Mouse (Mus musculus): ENCODE measurements at regions not wholly inside any gene's neighbourhood (a gene's known extent, or its start where the extent isn't known, plus 50 kb on each side); places are given as distances from the start of the nearest gene placed in this dataset.

DNA sequence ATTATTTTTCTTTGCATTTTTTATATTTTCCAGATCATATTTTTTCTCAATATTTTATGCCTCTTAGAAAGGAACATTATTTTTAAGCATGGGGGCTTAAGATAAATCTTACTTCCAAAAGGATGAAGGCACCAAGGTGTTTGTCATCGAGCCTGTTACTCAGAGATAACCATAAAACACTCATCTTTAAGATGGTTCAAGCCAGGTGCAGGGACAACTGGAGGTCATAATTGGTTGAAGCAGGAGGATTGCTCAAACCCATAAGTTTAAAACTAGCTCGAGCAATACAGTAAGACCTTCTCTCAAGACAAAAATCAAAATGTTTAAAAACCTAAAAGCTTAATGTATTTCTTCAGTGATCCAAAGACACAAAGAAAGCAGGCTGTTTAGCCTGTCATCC, 92.6 kb upstream of the Rreb1 start:
- no peak overlapping the region for H3K4me3 ChIP-seq (ENCODE audit: control insufficient read depth, low read depth, low read length)
- TF ChIP-seq POLR2A (IDR thresholded peaks at IDR 0.05; ENCODE audit: control insufficient read depth, low read depth, low read length) (no peak), CTCF (IDR thresholded peaks at IDR 0.05; ENCODE audit: control insufficient read depth, insufficient read depth, insufficient replicate concordance, low read depth, low read length) (no peak)
- H3K27ac ChIP-seq (ENCODE audit: control insufficient read depth, insufficient read depth, low read depth, low read length): no peak overlapping the region
- H3K27me3 ChIP-seq (ENCODE audit: control insufficient read depth, insufficient read depth, low read length): no peaks in the 10 kb centered on the region
- H3K36me3 ChIP-seq (ENCODE audit: control insufficient read depth, insufficient read depth, low read length): no peaks in the 10 kb centered on the region
- H3K4me1 ChIP-seq (ENCODE audit: control insufficient read depth, insufficient read depth, low read length): peaks cover 2% of the 10 kb centered on the region; the same call in 1 of the 2 replicates

DNA sequence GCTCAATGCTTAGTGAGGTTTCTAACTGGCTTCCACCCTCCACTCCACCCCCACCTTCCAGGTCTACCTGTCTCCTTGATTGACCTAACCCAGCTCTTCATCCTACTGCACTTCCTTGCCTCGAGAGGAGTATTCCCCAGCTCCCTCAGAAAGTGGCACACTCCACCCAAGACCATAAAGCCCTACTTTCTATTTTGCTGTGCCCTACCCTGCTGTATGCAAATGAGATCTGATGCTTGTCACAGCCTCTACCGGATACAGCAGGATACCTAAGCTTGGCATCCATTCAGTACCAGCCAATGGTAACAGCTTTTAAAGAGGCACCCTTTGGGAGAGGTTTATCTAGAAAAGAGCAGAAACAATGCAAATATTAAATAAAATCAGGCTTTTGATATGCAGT, 92.1 kb upstream of the Rreb1 start:
- no peaks in the 10 kb centered on the region for H3K27me3 ChIP-seq (ENCODE audit: control insufficient read depth, insufficient read depth, low read length)
- H3K4me3 ChIP-seq (ENCODE audit: control insufficient read depth, low read depth, low read length): no peak overlapping the region
- H3K27ac ChIP-seq (ENCODE audit: control insufficient read depth, insufficient read depth, low read depth, low read length): no peak overlapping the region
- no peaks in the 10 kb centered on the region for H3K36me3 ChIP-seq (ENCODE audit: control insufficient read depth, insufficient read depth, low read length)
- no peaks in the 10 kb centered on the region for H3K4me1 ChIP-seq (ENCODE audit: control insufficient read depth, insufficient read depth, low read length)
- TF ChIP-seq CTCF (IDR thresholded peaks at IDR 0.05; ENCODE audit: control insufficient read depth, insufficient read depth, insufficient replicate concordance, low read depth, low read length) (no peak), POLR2A (IDR thresholded peaks at IDR 0.05; ENCODE audit: control insufficient read depth, low read depth, low read length) (no peak)

DNA sequence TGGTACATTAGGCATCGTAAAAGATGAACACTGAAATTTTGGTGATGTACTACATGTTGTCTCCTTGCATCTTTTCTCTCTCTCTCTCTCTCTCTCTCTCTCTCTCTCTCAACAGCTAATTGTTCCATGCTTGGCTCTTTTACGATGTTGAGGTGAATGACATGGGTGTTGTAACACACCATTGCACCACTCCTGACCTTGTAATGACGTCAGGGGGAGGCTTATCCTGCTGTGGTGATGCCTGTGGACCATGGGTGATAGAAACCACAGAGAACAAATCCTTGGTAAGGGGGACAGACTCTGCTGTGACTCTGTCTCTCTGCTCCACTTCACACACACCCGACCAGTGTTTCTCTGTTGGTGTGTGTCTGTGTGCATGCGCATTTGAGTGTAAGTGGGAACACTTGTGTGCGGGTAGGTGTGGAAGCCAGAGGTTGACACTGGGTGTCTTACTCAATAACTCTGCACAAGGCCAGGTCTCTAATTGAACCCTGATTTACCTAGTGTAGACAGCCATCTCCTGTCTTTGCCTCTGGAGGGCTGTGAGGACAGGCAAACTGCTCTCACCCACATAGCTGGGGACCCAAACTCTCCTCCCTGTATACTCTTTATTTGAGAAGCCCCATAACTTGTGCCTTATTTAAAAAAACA, 88.9 kb upstream of the Rreb1 start:
- Histone ChIP-seq H3K4me3 (ENCODE audit: control insufficient read depth, low read depth, low read length) (no peak overlapping the region), H3K4me1 (ENCODE audit: control insufficient read depth, insufficient read depth, low read length) (no peaks in the 10 kb centered on the region), H3K27me3 (ENCODE audit: control insufficient read depth, insufficient read depth, low read length) (no peaks in the 10 kb centered on the region), H3K36me3 (ENCODE audit: control insufficient read depth, insufficient read depth, low read length) (no peaks in the 10 kb centered on the region), H3K27ac (ENCODE audit: control insufficient read depth, insufficient read depth, low read depth, low read length) (no peak overlapping the region)
- TF ChIP-seq CTCF (IDR thresholded peaks at IDR 0.05; ENCODE audit: control insufficient read depth, insufficient read depth, insufficient replicate concordance, low read depth, low read length) (no peak), POLR2A (IDR thresholded peaks at IDR 0.05; ENCODE audit: control insufficient read depth, low read depth, low read length) (no peak)

DNA sequence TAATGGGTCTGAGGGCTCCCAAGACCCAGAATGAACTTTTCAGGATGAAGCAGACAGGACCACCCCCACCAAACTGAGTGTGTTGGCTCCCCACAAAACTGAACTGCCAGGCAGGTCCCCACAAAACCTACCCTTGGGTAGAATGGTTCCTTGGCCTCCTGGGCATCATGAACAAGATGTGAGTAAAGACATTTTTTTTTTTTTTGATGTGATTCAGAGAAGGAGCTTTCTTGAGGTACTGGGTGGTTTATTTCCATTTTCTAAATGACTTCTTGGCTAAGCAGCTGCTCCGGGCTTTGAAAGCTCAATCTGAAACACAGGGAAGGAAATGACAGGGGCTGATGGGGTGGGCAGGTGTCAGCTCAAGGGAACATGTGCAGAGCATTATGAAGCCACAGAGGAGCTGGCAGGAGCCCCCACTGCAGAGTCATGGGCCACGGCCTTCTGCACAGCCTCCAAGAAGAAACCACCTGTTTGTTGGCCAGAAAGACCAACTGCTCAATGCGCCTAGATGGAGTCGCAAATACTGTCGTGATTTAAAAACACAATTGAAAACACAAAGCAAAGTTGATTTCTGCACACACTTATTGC, 86.2 kb upstream of the Rreb1 start:
- Histone ChIP-seq H3K4me3 (ENCODE audit: control insufficient read depth, low read depth, low read length) (peak overlapping the region; percentile 55), H3K4me1 (ENCODE audit: control insufficient read depth, insufficient read depth, low read length) (no peaks in the 10 kb centered on the region), H3K27ac (ENCODE audit: control insufficient read depth, insufficient read depth, low read depth, low read length) (no peak overlapping the region), H3K27me3 (ENCODE audit: control insufficient read depth, insufficient read depth, low read length) (no peaks in the 10 kb centered on the region), H3K36me3 (ENCODE audit: control insufficient read depth, insufficient read depth, low read length) (no peaks in the 10 kb centered on the region)
- TF ChIP-seq CTCF (IDR thresholded peaks at IDR 0.05; ENCODE audit: control insufficient read depth, insufficient read depth, insufficient replicate concordance, low read depth, low read length) (no peak), POLR2A (IDR thresholded peaks at IDR 0.05; ENCODE audit: control insufficient read depth, low read depth, low read length) (no peak)

DNA sequence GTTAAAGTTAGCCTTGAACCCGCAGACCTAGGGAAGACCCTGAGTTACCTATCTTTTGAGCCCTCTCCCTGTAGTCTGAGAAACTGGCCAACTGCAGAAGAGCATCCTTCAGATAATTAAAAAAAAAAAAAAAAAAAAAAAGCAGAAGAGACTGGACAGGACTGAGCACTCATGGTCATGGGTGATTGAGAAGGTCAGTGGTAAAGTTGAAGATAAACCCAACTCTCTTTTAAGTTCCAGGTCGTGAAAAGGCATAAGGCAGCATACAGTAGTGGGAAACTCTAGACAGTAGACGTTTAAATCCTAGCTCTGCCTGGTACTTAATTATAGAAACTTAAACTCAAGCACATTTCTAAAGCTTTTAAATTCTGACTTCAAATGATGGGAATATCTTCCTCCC, 84.6 kb upstream of the Rreb1 start:
- H3K27ac ChIP-seq (ENCODE audit: control insufficient read depth, insufficient read depth, low read depth, low read length): no peak overlapping the region
- H3K36me3 ChIP-seq (ENCODE audit: control insufficient read depth, insufficient read depth, low read length): no peaks in the 10 kb centered on the region
- no peak overlapping the region for H3K4me3 ChIP-seq (ENCODE audit: control insufficient read depth, low read depth, low read length)
- no peaks in the 10 kb centered on the region for H3K27me3 ChIP-seq (ENCODE audit: control insufficient read depth, insufficient read depth, low read length)
- H3K4me1 ChIP-seq (ENCODE audit: control insufficient read depth, insufficient read depth, low read length): no peaks in the 10 kb centered on the region
- TF ChIP-seq CTCF (IDR thresholded peaks at IDR 0.05; ENCODE audit: control insufficient read depth, insufficient read depth, insufficient replicate concordance, low read depth, low read length) (no peak), POLR2A (IDR thresholded peaks at IDR 0.05; ENCODE audit: control insufficient read depth, low read depth, low read length) (no peak)

DNA sequence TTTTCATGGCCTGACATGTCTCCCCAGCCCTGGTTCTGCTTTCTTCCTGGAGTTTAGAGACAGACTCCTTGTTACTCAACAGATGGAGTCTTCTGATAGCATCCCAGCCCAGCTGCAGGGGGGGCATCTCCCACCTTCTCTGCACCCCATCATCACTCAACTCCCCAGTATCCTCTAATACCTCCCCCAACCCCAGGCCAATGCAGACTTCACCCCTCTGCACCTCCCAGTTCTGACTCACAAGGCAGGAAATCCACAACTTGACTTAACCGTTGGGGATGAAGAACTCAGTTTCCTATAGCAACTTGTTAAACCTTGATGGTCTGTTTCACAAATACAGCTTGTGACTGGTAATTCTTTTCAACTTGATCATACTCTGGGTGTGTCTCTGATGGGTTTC, 73.7 kb upstream of the Rreb1 start:
- Histone ChIP-seq H3K4me1 (ENCODE audit: control insufficient read depth, insufficient read depth, low read length) (no peaks in the 10 kb centered on the region), H3K36me3 (ENCODE audit: control insufficient read depth, insufficient read depth, low read length) (no peaks in the 10 kb centered on the region), H3K27me3 (ENCODE audit: control insufficient read depth, insufficient read depth, low read length) (no peaks in the 10 kb centered on the region), H3K4me3 (ENCODE audit: control insufficient read depth, low read depth, low read length) (no peak overlapping the region), H3K27ac (ENCODE audit: control insufficient read depth, insufficient read depth, low read depth, low read length) (no peak overlapping the region)
- TF ChIP-seq CTCF (IDR thresholded peaks at IDR 0.05; ENCODE audit: control insufficient read depth, insufficient read depth, insufficient replicate concordance, low read depth, low read length) (no peak), POLR2A (IDR thresholded peaks at IDR 0.05; ENCODE audit: control insufficient read depth, low read depth, low read length) (no peak)

DNA sequence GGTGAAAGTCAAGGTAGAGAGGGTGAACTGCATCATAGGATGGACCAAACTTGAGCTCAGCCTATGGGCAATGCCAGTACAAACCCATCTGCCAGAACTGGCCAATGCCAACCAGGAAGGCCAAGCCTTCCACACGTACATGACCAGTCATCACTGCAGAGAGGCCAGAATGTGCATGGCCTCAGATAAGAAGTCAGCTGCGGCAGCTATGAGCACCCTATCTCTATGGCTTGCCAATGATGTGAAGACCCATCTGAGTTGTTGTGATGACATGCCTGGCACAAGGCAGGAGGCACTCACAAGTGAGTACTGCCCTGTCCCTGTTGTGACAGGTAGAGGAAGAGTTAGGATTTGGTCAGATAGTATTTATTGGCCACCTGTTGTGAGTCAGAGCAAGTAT, 72.7 kb upstream of the Rreb1 start:
- no peaks in the 10 kb centered on the region for H3K36me3 ChIP-seq (ENCODE audit: control insufficient read depth, insufficient read depth, low read length)
- H3K27ac ChIP-seq (ENCODE audit: control insufficient read depth, insufficient read depth, low read depth, low read length): no peak overlapping the region
- H3K4me1 ChIP-seq (ENCODE audit: control insufficient read depth, insufficient read depth, low read length): no peaks in the 10 kb centered on the region
- TF ChIP-seq POLR2A (IDR thresholded peaks at IDR 0.05; ENCODE audit: control insufficient read depth, low read depth, low read length) (no peak), CTCF (IDR thresholded peaks at IDR 0.05; ENCODE audit: control insufficient read depth, insufficient read depth, insufficient replicate concordance, low read depth, low read length) (no peak)
- H3K27me3 ChIP-seq (ENCODE audit: control insufficient read depth, insufficient read depth, low read length): no peaks in the 10 kb centered on the region
- H3K4me3 ChIP-seq (ENCODE audit: control insufficient read depth, low read depth, low read length): no peak overlapping the region

All from testis, adult 2 months (tissue).